Mouse (Mus musculus) left cerebral cortex, adult 9 months (tissue): Measurements from ENCODE around the gene Kcnh4.
A peak's percentile ranks its signal among the peaks of the same experiment; 100 is the strongest.

ENCODE experiments used
- DNase-seq, 2 experiments: peaks; one replicate each; pipeline ENCODE4 v3.0.0; 2022; ENCODE audit warnings: low spot score in 2 of 2

Kcnh4 gene

GRCm38 (mm10) chr11:100735134-100735865 is 24.4 kb downstream of the Kcnh4 start:
- DNase-seq = no peak

- no peak for DNase-seq
Observed at GRCm38 (mm10) chr11:100730477-100731205, 29.1 kb downstream of the Kcnh4 start.

GRCm38 (mm10) chr11:100729976-100730375 is 29.8 kb downstream of the Kcnh4 start:
- no peak for DNase-seq

GRCm38 (mm10) chr11:100728601-100729000 is 31.1 kb downstream of the Kcnh4 start:
- DNase-seq = no peak

GRCm38 (mm10) chr11:100727201-100727600 is 32.5 kb downstream of the Kcnh4 start:
- no peak for DNase-seq

GRCm38 (mm10) chr11:100724919-100725512 is 34.7 kb downstream of the Kcnh4 start:
- DNase-seq = no peak

GRCm38 (mm10) chr11:100722493-100723028 is 37.2 kb downstream of the Kcnh4 start:
- no peak for DNase-seq

- DNase-seq = no peak
Observed at GRCm38 (mm10) chr11:100721776-100722492, 37.8 kb downstream of the Kcnh4 start.

- DNase-seq = no peak
Observed at GRCm38 (mm10) chr11:100721254-100721653, 38.5 kb downstream of the Kcnh4 start.

GRCm38 (mm10) chr11:100720345-100720744 is 39.4 kb downstream of the Kcnh4 start:
- no peak for DNase-seq

GRCm38 (mm10) chr11:100719893-100720292 is 39.8 kb downstream of the Kcnh4 start:
- no peak for DNase-seq

GRCm38 (mm10) chr11:100719312-100719711 is 40.4 kb downstream of the Kcnh4 start:
- no peak for DNase-seq

GRCm38 (mm10) chr11:100718866-100719265 is 40.9 kb downstream of the Kcnh4 start:
- no peak for DNase-seq

GRCm38 (mm10) chr11:100718462-100718861 is 41.3 kb downstream of the Kcnh4 start:
- DNase-seq = no peak

- DNase-seq = no peak
Observed at GRCm38 (mm10) chr11:100716649-100717048, 43.1 kb downstream of the Kcnh4 start.

- no peak for DNase-seq
Observed at GRCm38 (mm10) chr11:100714948-100715347, 44.8 kb downstream of the Kcnh4 start.

- peak in 1 of 2 experiments; percentile 88 for DNase-seq
Observed at GRCm38 (mm10) chr11:100714534-100714915, 45.2 kb downstream of the Kcnh4 start.

GRCm38 (mm10) chr11:100713735-100714533 is 45.8 kb downstream of the Kcnh4 start, which contains the start of gene Hspb9:
Gene Hspb9 (plus strand): TSS chr11:100713850.
- no peak for DNase-seq

GRCm38 (mm10) chr11:100713174-100713573 is 46.6 kb downstream of the Kcnh4 start:
- DNase-seq = no peak

- DNase-seq = peak in 1 of 2 experiments; percentile 80
Observed at GRCm38 (mm10) chr11:100711783-100712615, 47.7 kb downstream of the Kcnh4 start, which contains the start of gene Kat2a. Gene Kat2a (minus strand): TSS chr11:100712465.
